Mouse (Mus musculus) small intestine, adult 2 months (tissue): ENCODE results near the gene Uck2.

ENCODE experiments used
- CTCF ChIP-seq: fragments of 200-500 bp; IDR thresholded peaks from 2 replicates; pipeline ENCODE4 v1.5.1; 2012; ENCODE audit warnings: low read depth, mild to moderate bottlenecking, control low read depth, inconsistent platforms, low read length, moderate library complexity, mixed read lengths; ENCODE audit not compliant: insufficient replicate concordance, insufficient read length; ENCODE audit errors: extremely low read depth
- POLR2A ChIP-seq: fragments of 200-500 bp; IDR thresholded peaks from 2 replicates; pipeline ENCODE4 v1.6.1; 2012; ENCODE audit warnings: low read depth, mild to moderate bottlenecking, control low read depth, inconsistent platforms, low read length, moderate library complexity

DNA sequence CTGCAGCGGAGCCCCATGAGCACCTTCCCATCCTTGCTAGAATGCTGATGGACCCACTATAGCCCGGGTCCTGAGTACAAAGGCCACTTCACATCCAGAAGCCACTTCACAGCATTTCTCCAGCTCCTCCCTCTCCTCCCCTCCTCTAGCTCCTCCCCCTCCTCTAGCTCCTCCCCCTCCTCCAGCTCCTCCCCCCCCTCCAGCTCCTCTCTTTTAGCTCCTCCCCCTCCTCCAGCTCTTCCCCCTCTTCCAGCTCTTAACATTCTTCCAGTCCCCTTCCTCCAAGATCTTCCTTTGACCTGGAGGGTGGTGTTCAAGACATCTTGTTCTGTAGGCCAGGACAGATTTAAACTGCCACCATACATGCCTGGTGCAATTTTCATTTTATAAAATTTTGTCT, 15.0 kb upstream of the Uck2 start:
- no peak for TF ChIP-seq CTCF
- no peak for TF ChIP-seq POLR2A
